Mouse (Mus musculus): ENCODE results near the gene Brca2.

GRCm38 (mm10) chr5:150598202-150599119 is 76.0 kb downstream of the Brca2 start:
- TF ChIP-seq CTCF (IDR thresholded peaks at IDR 0.05; ENCODE audit: low read depth) = no peak
- no peak for TF ChIP-seq EP300 (optimal IDR thresholded peaks at IDR 0.05)

Data from stomach, postnatal 0 days (tissue).